Mouse (Mus musculus) lung, postnatal 0 days (tissue): ENCODE results near the gene Tamm41.

Experiments used
- CTCF ChIP-seq: IDR thresholded peaks from 2 replicates; pipeline ENCODE4 v1.5.1; 2016; ENCODE audit warnings: antibody characterized with exemption, mild to moderate bottlenecking
- EP300 ChIP-seq: IDR thresholded peaks from 2 replicates; pipeline ENCODE4 v1.6.1; 2016; ENCODE audit warnings: antibody characterized with exemption, mild to moderate bottlenecking, control low read depth

DNA sequence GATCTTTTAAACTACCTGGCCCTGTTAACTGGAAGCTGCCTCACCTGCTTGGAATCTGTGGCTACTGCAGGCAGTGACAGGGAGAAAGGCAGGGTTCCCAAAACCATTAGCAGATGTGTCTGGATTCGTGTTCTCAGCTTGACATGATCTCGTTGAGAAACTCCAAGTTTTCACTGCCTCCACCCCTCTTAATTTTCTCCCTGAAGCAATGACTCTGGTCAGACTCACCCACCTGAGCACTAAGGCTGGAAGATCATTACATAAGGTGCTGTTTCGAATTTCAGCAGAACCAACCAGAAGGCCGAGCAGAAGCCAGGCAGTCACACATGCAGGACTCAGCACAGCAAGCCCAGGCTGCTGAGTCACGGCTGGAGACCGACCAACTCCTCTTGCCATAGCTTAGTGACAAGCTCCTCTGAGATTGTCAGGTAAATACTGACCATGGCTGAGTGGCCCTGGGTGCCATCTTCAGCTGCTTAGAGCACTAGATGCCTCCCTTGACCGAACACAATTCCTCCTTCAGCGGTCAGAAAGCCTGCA lies 32.3 kb downstream of the Tamm41 start:
- TF ChIP-seq EP300: no peak
- no peak for TF ChIP-seq CTCF
